ENCODE assay signal across 16 mouse cellular contexts in the genomic region with DNA sequence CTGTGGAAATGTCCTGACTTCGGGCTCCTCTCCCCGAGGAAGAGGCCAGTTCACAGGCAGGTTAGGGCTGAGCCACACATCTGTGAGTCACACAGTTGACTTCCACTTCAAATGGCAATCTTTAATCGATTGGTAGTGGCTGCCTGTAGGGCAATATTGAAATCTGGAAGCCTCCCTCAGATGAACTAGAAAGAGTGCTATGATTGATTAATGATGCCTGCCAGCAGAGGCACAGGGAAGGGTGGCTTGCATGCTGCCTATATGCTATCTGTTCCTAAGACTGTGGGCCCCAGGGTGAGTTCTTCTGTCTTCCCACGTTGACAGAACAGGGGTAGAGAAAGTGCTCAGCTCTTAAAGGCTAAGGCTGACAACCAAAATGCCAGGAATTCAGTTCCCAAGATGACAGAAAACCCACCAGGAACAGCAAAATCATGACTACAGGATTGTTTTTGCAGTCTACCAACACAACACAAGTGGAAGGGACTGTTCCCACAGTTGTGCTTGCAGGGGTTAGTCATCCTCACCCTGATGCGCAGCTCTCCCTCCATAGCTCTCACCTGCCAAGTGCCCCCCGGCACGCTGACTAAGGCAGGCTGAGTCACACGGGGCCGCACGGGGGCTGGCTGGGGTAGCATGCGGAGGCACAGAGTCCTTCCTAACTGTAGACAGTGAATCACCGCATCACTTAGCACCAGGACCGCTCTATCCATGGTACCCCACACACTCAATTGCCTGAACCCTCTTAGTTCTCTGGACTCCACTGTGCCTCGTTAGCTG.
DNase-seq lines count a peak whose midpoint lies in the region; ATAC-seq and TF ChIP-seq lines count a peak whose summit lies in the region.
"Had no signal": no experiment of that assay in that cellular context is flagged by ENCODE, and none has a peak within 500 bp of the region (broad histone marks: within the 10 kb centered on the region; RNA-seq: fewer than 3 reads in every experiment).

No protein-coding gene starts in this region.

- no peak overlapping the region for H3K9ac ChIP-seq in forebrain, embryonic 16.5 days (replicated peaks; ENCODE audit: low read depth, low read length)
- H3K9ac ChIP-seq: heart, embryonic 13.5 days; limb, embryonic 15.5 days; lung, embryonic 14.5 days had no signal

- TF ChIP-seq CTCF in lung, adult 2 months (IDR thresholded peaks at IDR 0.05; ENCODE audit: insufficient read depth, low read length), result no peak

- H3K27ac ChIP-seq in forebrain, embryonic 16.5 days (ENCODE audit: low read length), result no peak overlapping the region
- H3K27ac ChIP-seq: heart, embryonic 13.5 days; hindbrain, embryonic 10.5 days; limb, embryonic 15.5 days; macrophage had no signal

- H3K36me3 ChIP-seq in forebrain, embryonic 16.5 days (ENCODE audit: control insufficient read depth, insufficient read depth), result no peaks in the 10 kb centered on the region
- H3K36me3 ChIP-seq: heart, embryonic 13.5 days; hindbrain, embryonic 10.5 days; limb, embryonic 15.5 days had no signal

- H3K27me3 ChIP-seq in forebrain, embryonic 16.5 days (replicated peaks; ENCODE audit: control insufficient read depth, insufficient read depth, low read length), result 0 out of 2 replicates have a peak, but pooled peaks cover 3% of the 10 kb centered on the region
- H3K27me3 ChIP-seq: limb, embryonic 15.5 days had no signal

- no peak for TF ChIP-seq POLR2A in lung, adult 2 months (IDR thresholded peaks at IDR 0.05; ENCODE audit: borderline replicate concordance, extremely low read depth, low read depth, low read length)

- ATAC-seq in frontal cortex, adult (ENCODE audit: low TSS enrichment), result peak; percentile 53; the same call in 1 of the 2 replicates
- ATAC-seq in forebrain, embryonic 16.5 days, result no peak
- ATAC-seq: inflammation-experienced regulatory T-cells, adult 6 months had no signal

- WGBS in forebrain, embryonic 16.5 days, result 90% methylated on average over 14 of the region's 14 CpGs
- 88% methylated on average over 14 of the region's 14 CpGs for WGBS in lung, adult 2 months

- no peak for DNase-seq in frontal cortex, postnatal 14 days (ENCODE audit: low spot score in 2 of 2)
- DNase-seq in right cerebral cortex, postnatal 25 days, result peak; percentile 64
- DNase-seq in right cerebral cortex, postnatal 14 days, result no peak
- peak; percentile 69 for DNase-seq in adrenal gland, postnatal 10 days
- DNase-seq in left cerebral cortex, postnatal 36 days (ENCODE audit: low spot score in 2 of 2), result peak; percentile 50 to 62
- no peak for DNase-seq in lung, adult 2 months
- DNase-seq: cerebellum, adult 11 months; lung, embryonic 14.5 days; midbrain, embryonic 14.5 days had no signal

- no peak overlapping the region for H3K4me3 ChIP-seq in forebrain, embryonic 16.5 days (replicated peaks; ENCODE audit: low read length)
- H3K4me3 ChIP-seq in lung, adult 2 months (replicated peaks; ENCODE audit: extremely low read depth, low read depth, low read length), result no peak overlapping the region
- H3K4me3 ChIP-seq: heart, embryonic 13.5 days; hindbrain, embryonic 10.5 days; limb, embryonic 15.5 days had no signal

- intact Hi-C loops in left cerebral cortex, postnatal 36 days (cut with DNase I), result no loop called here

- H3K9me3 ChIP-seq in forebrain, embryonic 16.5 days (ENCODE audit: control insufficient read depth, low read length), result no peaks in the 10 kb centered on the region
- H3K9me3 ChIP-seq: heart, embryonic 13.5 days; hindbrain, embryonic 10.5 days; limb, embryonic 15.5 days had no signal

- no peak overlapping the region for H3K4me2 ChIP-seq in forebrain, embryonic 16.5 days (ENCODE audit: low read length)
- H3K4me2 ChIP-seq: heart, embryonic 13.5 days; limb, embryonic 15.5 days; lung, embryonic 14.5 days had no signal

- H3K4me1 ChIP-seq in forebrain, embryonic 16.5 days (replicated peaks; ENCODE audit: control insufficient read depth, insufficient read depth, low read length), result no peaks in the 10 kb centered on the region
- H3K4me1 ChIP-seq in lung, adult 2 months (ENCODE audit: control insufficient read depth, insufficient read depth, low read length), result no peaks in the 10 kb centered on the region

Comparison
In these comparisons a context has a peak if more than half of its experiments do, and no peak if none do; other contexts are left out.
1. DNase-seq: peak in right cerebral cortex, postnatal 25 days (single experiment), adrenal gland, postnatal 10 days (single experiment) and left cerebral cortex, postnatal 36 days (2 of 2); none in frontal cortex, postnatal 14 days (0 of 2), right cerebral cortex, postnatal 14 days (single experiment) and lung, adult 2 months (single experiment).